Mouse (Mus musculus) embryonic facial prominence, embryonic 15.5 days (tissue): Measurements from ENCODE around the gene Fads3. TPM values are rescaled to one million over a fixed set of nuclear protein-coding genes. Genes with fewer than 3 reads are reported as not detected.

Experiments
- ATAC-seq: fragments of 200-750 bp; cut with Nextera tagmentation; 2 replicates; pipeline ENCODE4 v1.8.0; 2017; ENCODE audit warnings: low read depth, moderate TSS enrichment; ENCODE audit not compliant: insufficient number of reproducible peaks, low FRiP score, low TSS enrichment
- H3K27ac ChIP-seq: fragments of 300-500 bp; sonication (generic); replicated peaks from 2 replicates; pipeline ENCODE4 v1.5.1; 2015; ENCODE audit warnings: mild to moderate bottlenecking, inconsistent platforms
- H3K27me3 ChIP-seq: fragments of 300-500 bp; sonication (generic); 2 replicates; pipeline ENCODE4 v1.6.1; 2015; ENCODE audit warnings: inconsistent platforms
- H3K36me3 ChIP-seq: fragments of 300-500 bp; sonication (generic); 2 replicates; pipeline ENCODE4 v1.6.1; 2015; ENCODE audit warnings: mild to moderate bottlenecking, inconsistent platforms
- H3K4me1 ChIP-seq: fragments of 300-500 bp; sonication (generic); 2 replicates; pipeline ENCODE4 v1.6.1; 2015; ENCODE audit warnings: inconsistent platforms
- H3K4me2 ChIP-seq: fragments of 300-500 bp; sonication (generic); replicated peaks from 2 replicates; pipeline ENCODE4 v1.6.1; 2015; ENCODE audit warnings: mild to moderate bottlenecking, inconsistent platforms
- H3K4me3 ChIP-seq: fragments of 300-500 bp; sonication (generic); replicated peaks from 2 replicates; pipeline ENCODE4 v1.5.1; 2015; ENCODE audit warnings: mild to moderate bottlenecking, inconsistent platforms
- H3K9ac ChIP-seq: fragments of 300-500 bp; sonication (generic); 2 replicates; pipeline ENCODE4 v1.6.1; 2015; ENCODE audit warnings: inconsistent platforms
- H3K9me3 ChIP-seq: fragments of 300-500 bp; sonication (generic); replicated peaks from 2 replicates; pipeline ENCODE4 v1.6.1; 2016; ENCODE audit warnings: inconsistent platforms
- WGBS: fragments of 180-500 bp; shearing (Covaris S2); methylation state at CpG from one replicate; pipeline ENCODE4 v1.1.7; 2015; 5-methylcytosine and 5-hydroxymethylcytosine counted together
- polyA plus RNA-seq: library from polyadenylated mRNA; unstranded; fragments of >200 nt; fragmentation: Nextera tagmentation; extraction: Ambion mirVana; gene quantifications from 2 replicates; pipeline ENCODE4 v1.2.1, GENCODE M21; 2015

The Fads3 gene
- 16.4 and 17.3 TPM in 2 replicates for polyA plus RNA-seq

GRCm38 (mm10) chr19:10041388-10042148 lies at the start of gene Fads3:
Fads3 (plus strand) TSS chr19:10041569.
- H3K27me3 ChIP-seq, result no peaks in the 10 kb centered on the region
- H3K4me3 ChIP-seq, result peak within 1 kb of the TSS; percentile 75
- H3K4me1 ChIP-seq, result peaks cover 38% of the 10 kb centered on the region
- H3K9ac ChIP-seq, result peak within 1 kb of the TSS; percentile 68
- ATAC-seq, result peak; percentile 88
- H3K9me3 ChIP-seq, result no peaks in the 10 kb centered on the region
- H3K36me3 ChIP-seq, result no peaks in the 10 kb centered on the region
- under 1% methylated on average over 66 of the region's 69 CpGs for WGBS
- peak within 1 kb of the TSS; percentile 69 for H3K27ac ChIP-seq
- H3K4me2 ChIP-seq, result peak within 1 kb of the TSS; percentile 97

- Histone ChIP-seq H3K4me1 (peaks cover 15% of the 10 kb centered on the region), H3K27ac (no peak overlapping the region), H3K4me3 (peak overlapping the region; percentile 37), H3K4me2 (peak overlapping the region; percentile 51), H3K27me3 (no peaks in the 10 kb centered on the region), H3K9ac (peak overlapping the region; percentile 12; the same call in 1 of the 2 replicates), H3K36me3 (no peaks in the 10 kb centered on the region), H3K9me3 (no peaks in the 10 kb centered on the region)
- ATAC-seq, result 0 out of 2 replicates have a peak, but pooled peaks have one; percentile 3
- 51% methylated on average over 26 of the region's 26 CpGs for WGBS
These were observed 49.1 kb upstream of the Fads3 start for GRCm38 (mm10) chr19:9992011-9992958.

DNA sequence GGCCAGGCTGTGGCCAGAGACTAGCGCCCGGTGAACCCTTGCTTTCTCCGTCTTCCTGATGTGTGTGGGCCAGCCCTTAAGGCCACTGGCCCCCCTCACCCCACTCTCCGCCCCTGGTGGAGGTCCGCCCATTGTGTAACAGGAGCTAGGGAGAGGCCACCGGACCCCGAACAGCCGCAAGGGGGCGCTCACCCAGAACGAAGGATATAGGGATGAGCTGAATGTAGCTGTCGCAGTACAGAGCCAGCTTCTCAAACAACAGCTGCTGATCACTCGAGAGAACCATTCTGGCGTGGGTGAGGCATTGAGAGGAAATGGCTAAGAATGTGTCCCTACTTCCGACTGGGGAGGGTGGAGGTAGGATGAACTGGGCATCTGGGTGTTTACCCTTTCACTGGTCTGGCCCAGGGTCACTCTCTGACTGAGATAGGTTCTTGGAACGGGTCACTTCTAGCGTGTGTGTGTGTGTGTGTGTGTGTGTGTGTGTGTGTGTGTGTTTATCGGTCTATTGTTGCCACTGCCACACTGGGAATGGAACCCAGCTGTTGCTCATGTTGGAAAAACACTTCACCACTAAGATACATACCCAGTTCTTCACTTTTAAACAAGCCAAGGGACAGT lies 48.2 kb upstream of the Fads3 start:
- Histone ChIP-seq H3K4me1 (peaks cover 11% of the 10 kb centered on the region), H3K4me2 (peak overlapping the region; percentile 51), H3K27ac (no peak overlapping the region), H3K9me3 (no peaks in the 10 kb centered on the region), H3K9ac (peak overlapping the region; percentile 12; the same call in 1 of the 2 replicates), H3K4me3 (peak overlapping the region; percentile 37), H3K27me3 (no peaks in the 10 kb centered on the region), H3K36me3 (no peaks in the 10 kb centered on the region)
- WGBS, result 6% methylated on average over 17 of the region's 17 CpGs
- peak; percentile 85 for ATAC-seq

DNA sequence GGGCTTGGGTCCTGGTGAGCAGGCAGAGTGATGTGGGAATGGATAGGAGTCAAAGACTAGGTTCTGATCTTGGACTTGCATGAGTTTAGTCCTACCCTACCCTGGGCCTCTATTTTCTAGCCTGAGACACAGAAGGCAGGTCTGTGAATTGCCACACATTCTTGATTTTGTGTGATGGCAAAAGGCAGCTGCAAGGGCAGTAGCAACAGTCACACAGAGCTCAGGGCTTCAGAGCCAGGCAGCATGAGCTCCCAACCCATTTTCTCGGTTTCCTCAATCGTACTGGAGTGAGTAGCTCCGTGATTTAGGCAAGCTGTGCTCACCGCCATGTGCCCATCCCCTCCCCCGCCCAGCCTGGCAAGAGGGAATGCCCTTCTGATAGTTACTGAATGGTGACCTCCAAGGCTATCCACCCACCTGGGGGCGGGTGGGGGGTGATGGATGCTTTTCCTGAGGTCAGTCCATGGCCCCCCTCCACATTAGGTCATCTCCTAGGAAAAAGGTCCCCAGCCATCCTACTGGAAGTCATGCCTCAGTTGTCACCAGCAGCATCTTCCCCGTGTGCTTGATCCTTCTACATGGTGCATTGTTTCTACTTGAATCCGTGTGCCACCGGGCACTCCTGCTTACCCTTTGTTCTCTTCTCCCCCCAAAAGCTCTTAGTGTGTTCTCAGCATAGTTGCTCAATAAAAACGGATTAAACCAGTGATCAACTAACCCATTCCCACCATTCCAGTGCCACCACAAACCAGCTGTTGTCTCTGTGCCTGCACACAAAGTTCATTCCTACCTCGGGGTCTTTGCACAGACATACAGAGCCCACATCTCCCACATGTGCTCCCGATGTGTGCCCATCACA lies 43.9 kb upstream of the Fads3 start:
- Histone ChIP-seq H3K27ac (no peak overlapping the region), H3K4me3 (no peak overlapping the region), H3K9ac (no peak overlapping the region), H3K4me2 (no peak overlapping the region), H3K9me3 (no peaks in the 10 kb centered on the region), H3K4me1 (peaks cover 11% of the 10 kb centered on the region), H3K27me3 (no peaks in the 10 kb centered on the region), H3K36me3 (no peaks in the 10 kb centered on the region)
- WGBS, result 72% methylated on average over 12 of the region's 12 CpGs
- ATAC-seq, result no peak

GRCm38 (mm10) chr19:9998063-9998416 lies 43.3 kb upstream of the Fads3 start:
- no peaks in the 10 kb centered on the region for H3K27me3 ChIP-seq
- no peaks in the 10 kb centered on the region for H3K36me3 ChIP-seq
- no peak overlapping the region for H3K9ac ChIP-seq
- no peak overlapping the region for H3K27ac ChIP-seq
- no peak for ATAC-seq
- no peaks in the 10 kb centered on the region for H3K9me3 ChIP-seq
- H3K4me3 ChIP-seq, result no peak overlapping the region
- 66% methylated on average over 2 of the region's 2 CpGs for WGBS
- no peak overlapping the region for H3K4me2 ChIP-seq
- H3K4me1 ChIP-seq, result peaks cover 6% of the 10 kb centered on the region; the same call in 1 of the 2 replicates

DNA sequence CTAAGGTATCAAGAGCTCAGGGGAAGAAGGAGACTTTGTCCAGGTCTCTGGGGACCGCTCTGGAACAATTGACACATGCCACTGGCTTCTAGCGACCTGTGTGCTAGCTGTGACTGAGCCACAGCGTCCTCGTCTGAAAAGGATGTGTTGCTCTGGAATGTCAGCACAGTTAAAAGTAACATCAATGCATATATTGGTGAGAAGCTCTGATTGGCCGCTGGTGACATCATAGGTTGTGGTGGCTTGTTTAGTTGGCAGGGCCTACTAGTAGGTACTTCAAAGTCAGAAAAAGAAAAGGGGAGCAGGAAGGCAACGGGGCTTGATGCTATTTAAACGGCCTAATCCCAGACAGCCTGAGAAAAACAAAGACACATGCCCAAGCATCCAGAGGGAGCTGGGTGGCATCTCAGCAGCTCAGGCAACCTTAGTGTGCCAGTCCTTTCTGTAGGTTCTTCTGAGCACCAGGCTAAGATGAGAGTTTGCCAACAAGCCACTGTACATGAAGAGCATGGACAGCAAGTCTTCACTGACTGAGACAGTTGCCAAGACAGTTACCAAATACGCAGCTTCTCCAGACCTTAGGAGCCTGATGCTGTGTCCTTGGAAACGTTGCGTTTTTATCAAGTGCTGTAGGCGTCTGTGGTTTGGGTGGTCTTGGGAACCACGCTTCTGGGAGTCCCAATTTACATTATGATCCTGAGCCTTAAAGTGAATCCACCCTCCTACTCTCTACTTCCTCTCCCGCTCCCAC lies 42.5 kb upstream of the Fads3 start:
- no peak for ATAC-seq
- Histone ChIP-seq H3K27ac (no peak overlapping the region), H3K4me1 (no peaks in the 10 kb centered on the region), H3K9me3 (no peaks in the 10 kb centered on the region), H3K4me2 (no peak overlapping the region), H3K4me3 (no peak overlapping the region), H3K27me3 (no peaks in the 10 kb centered on the region), H3K36me3 (no peaks in the 10 kb centered on the region), H3K9ac (no peak overlapping the region)
- 55% methylated on average over 13 of the region's 13 CpGs for WGBS

DNA sequence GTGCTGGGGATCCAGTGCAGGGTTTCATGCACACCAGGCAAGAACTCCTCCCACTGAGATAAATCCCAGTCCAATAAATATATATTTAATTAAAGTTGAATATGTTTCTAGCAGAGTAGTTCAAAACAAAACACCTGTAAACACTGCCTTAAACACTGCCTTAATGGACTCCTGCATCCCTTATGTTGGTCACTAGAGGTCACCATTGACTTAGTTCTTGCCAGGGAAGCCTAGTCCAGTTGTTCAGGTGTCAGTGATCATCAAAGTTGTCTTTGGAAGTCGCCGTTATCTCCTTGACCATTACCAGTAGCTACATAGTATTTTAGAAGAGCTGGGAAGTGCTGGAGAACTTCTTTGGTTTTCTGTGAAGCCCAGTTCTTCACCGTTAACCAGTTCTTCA lies 41.0 kb upstream of the Fads3 start:
- H3K27ac ChIP-seq, result no peak overlapping the region
- 16% methylated on average over 3 of the region's 3 CpGs for WGBS

DNA sequence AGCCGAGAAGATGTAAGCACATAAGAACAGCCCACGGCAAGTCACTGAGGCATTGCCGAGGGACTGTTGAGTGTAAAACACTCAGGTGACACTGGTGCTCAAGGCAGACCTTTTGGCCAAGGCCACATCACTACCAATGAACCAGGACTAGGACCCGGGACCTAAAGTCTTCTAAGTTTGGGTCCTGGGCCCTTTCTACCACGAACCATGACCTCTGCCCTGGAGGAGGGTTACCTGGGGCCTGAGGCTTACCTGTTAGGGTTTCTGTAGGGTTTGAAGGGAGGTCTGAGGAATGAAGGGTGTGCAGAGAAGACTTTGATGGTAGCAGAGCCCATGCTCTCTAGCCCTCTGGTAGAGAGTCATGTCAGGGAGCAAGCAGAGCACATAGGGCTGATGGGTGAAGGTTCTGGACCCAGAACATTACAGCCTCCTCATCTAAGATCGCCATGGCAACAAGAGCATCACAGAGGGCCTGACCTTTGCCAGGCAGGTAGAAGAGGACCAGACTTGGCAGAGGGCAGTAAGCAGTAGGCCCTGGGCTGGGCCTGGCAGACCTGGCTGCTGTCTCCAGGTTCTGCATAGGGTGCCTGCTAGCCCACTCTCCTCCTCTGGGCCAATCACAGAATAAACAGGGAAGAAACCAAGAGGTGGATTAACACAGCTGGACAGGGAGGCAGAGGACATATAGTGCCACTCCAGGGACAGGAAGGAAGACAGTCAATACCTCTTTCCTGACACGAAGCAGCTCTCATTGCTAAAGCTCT lies 40.0 kb upstream of the Fads3 start, which contains the start of the genes Best1 and Rab3il1:
Gene Best1, minus strand, starts transcription at position 428 of the 764 bp plus-strand sequence.
Gene Rab3il1, plus strand, starts transcription at position 464 of the 764 bp plus-strand sequence.
- Histone ChIP-seq H3K4me3 (no peak within 1 kb of the TSS), H3K27me3 (no peaks in the 10 kb centered on the region), H3K4me1 (no peaks in the 10 kb centered on the region), H3K36me3 (no peaks in the 10 kb centered on the region), H3K9me3 (no peaks in the 10 kb centered on the region), H3K27ac (no peak within 1 kb of the TSS), H3K9ac (no peak within 1 kb of the TSS), H3K4me2 (no peak within 1 kb of the TSS)
- 81% methylated on average over 7 of the region's 7 CpGs for WGBS
- no peak for ATAC-seq

More for the DNA sequence above, 41.0 kb upstream of the Fads3 start:
- no peaks in the 10 kb centered on the region for H3K9me3 ChIP-seq
- no peaks in the 10 kb centered on the region for H3K4me1 ChIP-seq
- no peaks in the 10 kb centered on the region for H3K27me3 ChIP-seq
- no peak overlapping the region for H3K4me2 ChIP-seq
- H3K9ac ChIP-seq, result no peak overlapping the region
- ATAC-seq, result no peak
- H3K4me3 ChIP-seq, result no peak overlapping the region
- H3K36me3 ChIP-seq, result no peaks in the 10 kb centered on the region

GRCm38 (mm10) chr19:10003696-10004095 lies 37.7 kb upstream of the Fads3 start:
- Histone ChIP-seq H3K4me1 (no peaks in the 10 kb centered on the region), H3K4me3 (no peak overlapping the region), H3K27ac (no peak overlapping the region), H3K27me3 (no peaks in the 10 kb centered on the region), H3K36me3 (no peaks in the 10 kb centered on the region), H3K4me2 (no peak overlapping the region), H3K9ac (no peak overlapping the region), H3K9me3 (no peaks in the 10 kb centered on the region)
- ATAC-seq, result no peak
- WGBS, result 81% methylated on average over 1 of the region's 1 CpGs
